Mouse (Mus musculus): Measurements from ENCODE around the gene Hsd17b2.

GRCm38 (mm10) chr8:117746651-117747050 lies 44.9 kb downstream of the Hsd17b2 start:
- TF ChIP-seq CHD2 (IDR thresholded peaks at IDR 0.05; ENCODE audit: low read depth, low read length) (no peak), HCFC1 (IDR thresholded peaks at IDR 0.05; ENCODE audit: borderline replicate concordance, insufficient read depth, low read length) (no peak), ZC3H11A (IDR thresholded peaks at IDR 0.05; ENCODE audit: borderline replicate concordance, low read depth, low read length) (no peak), MAFK (IDR thresholded peaks at IDR 0.05; ENCODE audit: insufficient read depth, low read depth, low read length) (no peak), ZNF384 (IDR thresholded peaks at IDR 0.05; ENCODE audit: low read depth, low read length) (no peak)

Data from ES-E14 (cell line).